Mouse (Mus musculus) spleen, postnatal 36 days (tissue): ENCODE measurements around the gene 2810459M11Rik.
"Not testable (repeated sequence)": the region's sequence is repeated elsewhere in the genome, so short reads cannot be mapped to it uniquely, and the experiment has no call there.

Experiments used
- DNase-seq, 2 experiments: peaks; one replicate each; pipeline ENCODE4 v3.0.0; 2022; ENCODE audit warnings: low spot score in 2 of 2, mixed read lengths in 1 of 2

Gene 2810459M11Rik

GRCm38 (mm10) chr1:86045848-86046805, at the start of gene 2810459M11Rik:
Gene 2810459M11Rik (plus strand): TSS chr1:86045863.
- no peak for DNase-seq

GRCm38 (mm10) chr1:85997221-85997620, 48.4 kb upstream of the 2810459M11Rik start:
- no peak for DNase-seq

GRCm38 (mm10) chr1:85998012-85998411, 47.7 kb upstream of the 2810459M11Rik start:
- DNase-seq, result peak; percentile 64 to 67

GRCm38 (mm10) chr1:85999853-86000570, 45.7 kb upstream of the 2810459M11Rik start:
- no peak for DNase-seq

- DNase-seq, result no peak
Observed at GRCm38 (mm10) chr1:86005540-86005939, 40.1 kb upstream of the 2810459M11Rik start.

- DNase-seq, result no peak
Observed at GRCm38 (mm10) chr1:86006040-86006439, 39.6 kb upstream of the 2810459M11Rik start.

- peak; percentile 69 to 73 for DNase-seq
Observed at GRCm38 (mm10) chr1:86007778-86008177, 37.9 kb upstream of the 2810459M11Rik start.

GRCm38 (mm10) chr1:86015758-86016157, 29.9 kb upstream of the 2810459M11Rik start:
- DNase-seq, result not testable (repeated sequence)

GRCm38 (mm10) chr1:86016516-86016915, 29.1 kb upstream of the 2810459M11Rik start, which contains the start of gene Spata3:
Gene Spata3 (plus strand): TSS chr1:86016816.
- no peak for DNase-seq

- no peak for DNase-seq
Observed at GRCm38 (mm10) chr1:86018235-86019055, 27.2 kb upstream of the 2810459M11Rik start.

- no peak for DNase-seq
Observed at GRCm38 (mm10) chr1:86021365-86021989, 24.2 kb upstream of the 2810459M11Rik start.

GRCm38 (mm10) chr1:86032273-86032987, 13.2 kb upstream of the 2810459M11Rik start:
- no peak for DNase-seq

- no peak for DNase-seq
Observed at GRCm38 (mm10) chr1:86038191-86038951, 7.3 kb upstream of the 2810459M11Rik start.

GRCm38 (mm10) chr1:86040131-86040530, 5.5 kb upstream of the 2810459M11Rik start:
- no peak for DNase-seq

GRCm38 (mm10) chr1:86040817-86041216, 4.8 kb upstream of the 2810459M11Rik start:
- DNase-seq, result no peak

GRCm38 (mm10) chr1:86045056-86045455, 607 bp upstream of the 2810459M11Rik start:
- DNase-seq, result no peak

GRCm38 (mm10) chr1:86046833-86047563, 1.3 kb downstream of the 2810459M11Rik start:
- DNase-seq, result no peak

GRCm38 (mm10) chr1:86048231-86048630, 2.6 kb downstream of the 2810459M11Rik start:
- DNase-seq, result no peak

- no peak for DNase-seq
Observed at GRCm38 (mm10) chr1:86048744-86049143, 3.1 kb downstream of the 2810459M11Rik start.
